Mouse (Mus musculus) embryo, embryonic 10 days (tissue): ENCODE results near the gene Pomgnt1.

ENCODE experiments used
- DNase-seq: peaks from one replicate; pipeline ENCODE4 v3.0.0-alpha.2; 2015; ENCODE audit warnings: low spot score

The Pomgnt1 gene

DNA sequence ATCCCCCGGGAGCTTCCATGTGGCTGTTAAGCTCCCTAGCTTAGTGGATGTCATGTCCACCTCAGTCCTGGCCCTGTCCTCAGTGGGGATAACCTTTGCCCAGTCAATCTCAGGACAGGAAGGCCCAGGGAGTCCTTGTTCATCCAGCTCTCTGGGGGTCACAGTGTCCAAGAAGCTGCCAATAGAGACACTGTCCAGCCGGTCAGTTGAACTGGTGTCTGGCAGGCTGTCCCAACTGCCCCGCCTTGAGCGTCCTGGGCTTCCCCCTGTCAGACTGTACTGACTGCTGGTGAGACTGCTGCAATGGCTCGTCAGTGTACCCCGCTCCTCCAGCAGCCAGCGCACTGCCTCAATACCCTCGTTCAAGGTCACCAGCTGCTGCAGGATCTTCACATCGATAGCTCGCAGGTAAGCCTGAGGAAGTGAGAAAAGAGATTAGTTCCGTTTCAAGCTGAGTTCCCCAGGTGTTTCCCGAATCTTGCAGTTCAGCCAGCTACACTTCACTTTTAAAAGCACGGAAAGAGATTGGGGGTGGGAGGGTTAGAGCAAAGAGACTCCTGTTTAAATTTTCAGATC lies 13.9 kb downstream of the Pomgnt1 start:
- DNase-seq, result no peak

DNA sequence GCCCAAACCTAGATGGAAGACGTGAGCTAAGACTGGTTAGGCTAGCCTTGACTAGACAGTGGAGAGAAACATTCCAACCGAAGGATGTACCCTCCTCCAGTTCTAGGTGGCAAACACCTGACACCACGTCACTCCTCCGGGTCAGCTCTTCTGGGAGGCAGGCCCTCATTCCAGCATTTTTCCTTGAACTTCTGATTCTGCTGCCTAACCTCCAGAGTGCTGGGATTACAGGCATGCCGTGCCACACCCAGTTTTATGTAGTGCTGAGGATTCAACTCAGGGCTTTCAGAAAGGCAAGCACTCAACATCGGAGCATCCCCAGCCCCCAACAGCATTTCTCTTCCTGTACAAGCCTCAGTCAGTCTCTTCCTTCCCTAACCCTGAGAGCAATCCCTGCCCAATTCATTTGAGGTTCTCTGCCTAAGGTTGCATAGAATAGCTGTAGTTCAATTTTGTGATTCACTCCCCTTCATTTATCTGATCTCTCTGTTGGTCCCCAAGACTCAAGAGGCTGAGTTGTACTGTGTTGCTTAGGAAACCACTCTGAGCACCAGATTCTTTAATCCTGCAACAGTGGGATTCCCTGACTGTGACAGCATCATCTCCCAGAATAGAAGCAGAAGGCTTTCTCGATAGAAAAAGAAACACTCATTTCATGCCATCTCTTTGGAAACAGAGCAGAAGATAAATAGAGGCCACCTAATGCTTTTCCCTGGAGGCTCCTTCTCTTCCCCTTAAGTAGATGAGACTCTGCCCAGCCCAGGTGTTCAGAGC lies 17.3 kb downstream of the Pomgnt1 start:
- no peak for DNase-seq

DNA sequence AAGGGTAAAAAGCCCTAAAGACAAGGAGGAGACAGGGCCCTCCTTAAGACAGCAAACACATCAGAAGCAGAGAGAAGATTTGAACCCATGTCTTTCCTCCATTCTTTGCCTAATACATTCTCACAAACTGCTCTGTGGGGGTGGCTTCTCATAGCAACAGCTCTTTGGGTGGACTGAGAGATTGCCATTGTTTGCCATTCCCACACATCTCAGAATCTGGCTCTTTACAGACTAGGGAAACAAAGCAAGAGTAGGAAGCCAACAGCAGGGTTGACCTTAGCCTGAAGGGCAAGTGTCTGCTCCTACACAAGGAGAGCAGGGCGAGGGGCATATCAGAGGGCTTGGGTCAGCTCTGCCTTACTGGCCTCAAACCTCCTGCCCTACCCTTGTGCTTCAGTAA lies 18.1 kb downstream of the Pomgnt1 start:
- DNase-seq, result no peak

DNA sequence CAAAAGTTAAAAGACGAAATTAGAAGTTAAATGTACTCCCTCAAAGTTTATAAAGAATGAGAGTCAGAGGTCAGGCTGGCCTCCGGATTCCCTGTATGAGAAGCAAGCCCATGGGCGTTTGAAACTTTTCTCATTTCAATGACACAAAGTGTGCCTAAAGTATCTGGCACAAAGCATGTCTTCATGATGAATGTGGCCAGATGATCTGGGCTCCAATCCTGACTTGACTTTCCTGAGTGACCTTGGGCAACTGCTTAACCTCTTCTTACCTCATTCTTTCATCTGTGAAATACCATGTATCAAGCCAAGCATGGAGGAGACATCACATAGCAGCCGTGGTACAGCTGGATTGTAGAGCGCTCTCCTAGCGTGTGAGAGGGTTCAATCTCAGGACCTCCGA lies 18.6 kb downstream of the Pomgnt1 start:
- DNase-seq, result no peak

DNA sequence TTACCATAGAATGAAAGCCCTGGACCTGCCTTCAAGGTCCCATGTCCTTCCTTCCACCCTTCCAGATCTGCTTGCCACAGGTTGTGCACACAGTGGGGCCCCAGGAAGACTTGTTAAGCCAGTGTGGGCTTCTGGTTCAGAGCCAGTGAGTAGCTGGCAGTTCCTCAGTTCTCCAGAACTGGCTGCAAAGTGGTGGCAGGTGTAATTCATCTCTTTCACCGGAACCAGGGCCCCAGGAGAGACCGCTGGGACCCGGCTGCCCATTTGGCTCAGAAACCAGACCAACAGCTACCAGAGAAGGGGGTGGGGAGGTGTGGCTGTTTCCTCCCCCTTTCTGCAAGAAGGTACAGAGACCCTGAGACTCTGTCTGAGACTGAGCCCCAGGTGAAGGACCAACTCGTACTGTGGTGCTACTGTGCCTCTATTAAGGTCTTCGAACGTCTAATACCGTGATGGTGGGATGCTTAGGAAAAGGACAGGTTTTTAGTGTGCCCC lies 19.7 kb downstream of the Pomgnt1 start:
- no peak for DNase-seq

DNA sequence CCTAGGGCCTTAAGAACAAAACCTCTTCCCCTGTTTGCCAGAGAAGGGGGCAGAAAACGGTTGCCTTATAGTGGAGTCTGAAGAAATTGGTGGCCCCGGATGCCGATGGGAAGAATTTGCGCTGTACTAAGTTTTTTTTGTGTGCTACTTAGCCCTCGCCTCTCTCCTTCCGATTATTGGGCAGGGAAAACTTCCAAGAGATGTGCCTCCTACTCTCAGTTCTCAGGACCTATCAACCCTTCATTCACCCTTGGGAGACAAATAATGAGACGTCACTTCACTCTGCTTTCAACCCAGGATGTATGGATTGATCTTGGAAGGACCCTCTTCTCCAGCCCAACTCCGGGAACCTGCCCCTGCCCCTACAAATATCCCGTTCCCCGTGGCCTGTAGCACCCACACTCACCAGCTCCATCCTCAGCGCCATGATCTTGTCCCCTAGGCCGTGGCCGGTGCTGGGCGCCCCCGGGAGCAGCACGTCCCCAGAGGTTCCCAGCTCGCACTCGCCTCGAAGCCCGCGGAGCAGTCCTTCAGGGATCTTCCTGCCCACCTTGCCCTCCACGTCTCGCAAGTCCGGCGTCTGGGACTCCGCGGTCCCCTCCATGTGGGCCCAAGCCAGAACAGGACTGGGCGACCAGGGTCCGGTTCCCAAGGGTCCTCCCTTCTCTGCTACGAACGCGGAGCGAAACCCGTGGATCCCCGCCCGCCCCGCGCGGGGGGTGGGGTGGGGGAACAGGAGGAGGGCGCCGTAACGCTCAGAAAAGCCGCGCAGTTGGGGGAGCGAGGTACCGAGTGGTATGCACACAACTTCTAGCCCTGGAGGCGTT lies 20.5 kb downstream of the Pomgnt1 start:
- DNase-seq, result peak; percentile 73

DNA sequence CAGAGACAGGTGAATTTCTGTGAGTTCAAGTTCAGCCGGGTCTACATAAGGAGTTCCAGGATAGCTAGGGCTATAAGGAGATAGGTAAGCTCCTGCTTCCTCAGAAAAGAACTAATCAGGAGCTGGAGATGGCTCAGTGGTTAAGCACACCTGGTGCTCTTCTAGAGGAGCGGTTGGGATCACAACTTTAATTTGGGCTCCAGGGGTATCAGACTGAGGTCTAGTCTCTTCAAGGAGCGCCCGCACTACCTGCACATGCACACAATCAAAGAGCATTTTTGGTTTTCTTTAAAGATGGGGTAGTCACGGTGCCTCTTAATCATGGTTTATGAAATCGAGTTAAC lies 26.1 kb downstream of the Pomgnt1 start:
- no peak for DNase-seq

DNA sequence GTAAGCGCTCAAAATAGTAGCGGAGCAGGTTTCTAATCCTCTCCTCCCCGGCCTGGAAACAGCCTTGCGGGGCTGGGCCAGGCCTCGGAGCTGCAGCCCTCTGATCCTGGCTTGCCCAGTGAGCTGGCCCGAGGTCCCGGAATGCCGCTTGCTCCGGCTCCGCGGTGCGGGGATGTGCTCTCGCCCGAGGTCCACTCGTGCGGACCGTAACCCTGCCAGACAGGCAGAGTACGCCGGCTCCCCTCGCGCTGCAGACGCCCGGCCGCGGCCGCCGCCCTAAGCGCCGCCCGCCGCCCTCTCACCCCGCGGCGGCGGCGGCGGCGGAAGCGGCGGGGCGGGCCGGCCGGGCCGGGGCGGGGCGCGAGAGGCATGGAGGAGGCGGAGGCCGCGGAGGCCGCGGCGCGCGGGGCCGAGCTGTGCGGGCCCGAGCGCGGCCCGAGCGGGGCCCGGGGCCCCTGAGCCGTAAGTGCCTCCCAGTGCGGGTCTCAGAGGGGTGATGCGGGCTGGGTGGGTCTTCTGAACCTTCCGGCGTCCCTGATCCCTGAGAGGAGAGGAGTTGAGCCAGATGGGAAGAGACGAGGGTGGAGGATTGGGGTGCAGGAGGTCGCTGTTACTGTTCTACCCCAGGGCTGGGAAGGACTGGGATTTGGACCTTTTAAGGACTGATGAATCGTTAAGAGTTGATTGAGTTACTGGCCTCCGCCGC lies 26.7 kb downstream of the Pomgnt1 start:
- DNase-seq, result peak; percentile 69

DNA sequence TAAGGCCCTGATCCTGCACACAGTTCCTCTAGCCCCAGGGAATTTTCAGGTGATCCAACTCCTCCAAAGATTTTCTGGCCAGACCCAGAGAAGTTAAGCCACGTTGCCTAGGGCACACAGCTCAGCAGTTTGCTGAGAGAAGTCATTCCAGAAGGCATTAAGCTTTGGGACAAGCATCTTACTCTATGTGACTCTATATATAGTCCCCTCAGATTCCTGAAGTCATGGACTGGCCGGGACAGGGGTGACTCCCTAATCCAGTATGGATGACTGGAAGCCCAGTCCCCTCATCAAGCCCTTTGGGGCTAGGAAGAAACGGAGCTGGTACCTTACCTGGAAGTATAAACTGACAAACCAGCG lies 27.2 kb downstream of the Pomgnt1 start:
- DNase-seq, result peak; percentile 34

DNA sequence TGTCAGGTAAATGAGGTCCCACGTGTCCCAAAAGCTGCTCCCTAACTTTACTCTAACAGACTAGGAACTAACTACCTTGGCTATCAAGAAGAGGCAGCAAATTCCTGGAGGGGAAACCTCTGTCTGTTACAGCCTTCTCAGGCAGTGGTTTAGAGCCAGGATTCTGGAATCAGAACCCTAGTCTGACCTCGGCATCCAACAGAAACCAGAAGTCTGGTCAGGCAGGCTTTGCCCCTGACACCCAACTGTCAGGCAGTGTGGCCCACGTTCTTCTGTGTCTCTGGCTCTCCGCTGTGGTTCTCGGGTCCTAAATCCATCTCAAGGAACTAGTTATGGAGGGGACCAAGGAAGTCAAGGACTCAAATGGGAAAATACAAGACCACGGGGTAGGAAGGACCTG lies 27.6 kb downstream of the Pomgnt1 start, which contains the start of gene Lurap1:
TSS of gene Lurap1 (minus strand) at position 101 of the 400 bp plus-strand sequence.
- DNase-seq, result no peak

DNA sequence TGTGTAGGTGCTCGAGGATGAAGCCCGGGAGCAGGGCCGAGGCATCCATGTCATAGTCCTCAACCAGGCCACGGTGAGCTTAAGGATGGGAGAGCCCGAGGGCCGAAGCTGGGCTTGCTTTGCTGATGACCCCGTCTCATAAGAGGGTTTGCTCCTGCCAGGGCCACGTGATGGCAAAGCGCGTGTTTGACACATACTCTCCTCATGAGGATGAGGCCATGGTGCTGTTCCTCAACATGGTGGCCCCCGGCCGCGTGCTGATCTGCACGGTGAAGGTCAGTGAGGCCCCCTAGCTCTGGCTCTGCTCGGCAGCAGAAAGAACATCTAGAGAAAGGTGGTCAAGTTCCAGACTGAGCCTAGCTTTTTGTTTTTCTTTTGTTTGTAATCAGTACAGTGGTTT lies 29.1 kb downstream of the Pomgnt1 start:
- DNase-seq, result no peak

DNA sequence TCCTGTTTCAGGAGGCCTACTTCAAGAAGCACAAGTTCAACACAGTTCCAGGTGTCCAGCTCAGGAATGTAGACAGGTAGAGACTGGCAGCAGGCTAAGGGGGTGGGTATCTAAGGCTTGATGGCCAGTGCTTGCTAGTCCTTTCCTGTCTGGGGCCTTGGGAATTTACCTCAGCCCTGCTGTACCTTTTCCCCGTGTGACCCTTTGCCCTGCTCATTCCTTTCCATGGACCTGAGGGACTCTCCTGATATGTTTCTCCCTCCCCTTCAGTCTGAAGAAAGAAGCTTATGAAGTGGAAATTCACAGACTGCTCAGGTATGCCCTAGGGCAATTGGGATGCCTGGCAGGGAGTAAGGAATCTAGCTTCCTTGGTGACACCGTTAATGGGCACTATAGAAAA lies 34.2 kb downstream of the Pomgnt1 start:
- no peak for DNase-seq

DNA sequence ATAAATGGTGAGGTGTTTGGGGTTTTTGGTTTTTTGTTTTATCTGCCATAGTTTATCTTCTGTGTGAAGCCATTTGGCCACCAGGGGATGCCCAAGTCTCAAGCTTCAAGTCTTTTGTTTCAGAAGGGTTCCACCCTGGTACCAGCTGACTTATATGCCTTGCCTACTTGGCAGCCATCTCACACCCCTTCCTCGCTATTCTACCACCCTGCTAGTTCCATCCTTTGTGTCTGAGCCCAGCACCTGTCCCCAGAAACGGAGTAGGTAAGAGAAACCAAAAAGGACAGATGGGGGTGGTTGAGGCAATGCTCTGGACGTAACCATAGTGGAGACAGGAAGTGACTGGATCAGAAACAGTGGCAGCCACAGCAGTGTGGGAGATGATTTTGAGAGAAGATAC lies 36.3 kb downstream of the Pomgnt1 start:
- DNase-seq, result no peak

DNA sequence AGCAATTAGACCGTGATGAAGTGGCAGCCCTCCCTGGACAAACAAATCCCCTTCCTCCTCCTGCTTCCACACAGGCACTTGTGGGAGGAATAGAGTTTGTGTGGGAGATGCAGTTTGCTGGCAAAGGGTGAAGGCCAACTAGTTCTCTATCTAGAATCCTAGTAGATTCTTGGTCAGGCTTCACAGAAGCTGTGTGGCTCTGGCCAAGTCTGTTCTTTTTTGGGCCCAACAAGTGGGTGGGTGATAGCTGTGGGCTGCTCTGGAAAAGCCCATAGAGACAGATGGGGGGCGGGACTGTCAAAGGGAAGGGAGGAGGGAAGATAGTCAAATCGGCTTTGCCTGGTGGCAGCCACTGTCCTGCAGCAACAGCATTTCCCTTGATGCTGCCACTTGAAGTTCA lies 37.1 kb downstream of the Pomgnt1 start:
- DNase-seq, result no peak

DNA sequence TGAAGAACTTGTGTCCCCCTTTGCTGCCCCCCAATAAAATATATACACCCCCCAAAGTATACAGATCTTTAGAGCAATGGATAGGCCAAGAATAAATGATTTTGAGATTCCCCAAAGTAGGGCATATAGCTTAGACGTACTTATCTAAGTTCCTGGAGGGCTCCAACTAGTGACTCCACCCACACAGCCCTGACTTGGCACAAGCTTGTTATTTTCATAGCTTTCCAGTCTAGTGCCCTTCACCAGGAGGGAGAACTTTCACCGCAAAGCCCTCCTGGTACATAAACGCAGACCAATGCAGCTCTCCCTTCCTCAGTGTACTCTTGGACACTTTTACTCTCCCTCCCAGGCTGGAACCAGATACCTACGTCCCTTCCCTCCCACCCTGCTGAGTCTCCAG lies 38.5 kb downstream of the Pomgnt1 start:
- DNase-seq, result no peak

DNA sequence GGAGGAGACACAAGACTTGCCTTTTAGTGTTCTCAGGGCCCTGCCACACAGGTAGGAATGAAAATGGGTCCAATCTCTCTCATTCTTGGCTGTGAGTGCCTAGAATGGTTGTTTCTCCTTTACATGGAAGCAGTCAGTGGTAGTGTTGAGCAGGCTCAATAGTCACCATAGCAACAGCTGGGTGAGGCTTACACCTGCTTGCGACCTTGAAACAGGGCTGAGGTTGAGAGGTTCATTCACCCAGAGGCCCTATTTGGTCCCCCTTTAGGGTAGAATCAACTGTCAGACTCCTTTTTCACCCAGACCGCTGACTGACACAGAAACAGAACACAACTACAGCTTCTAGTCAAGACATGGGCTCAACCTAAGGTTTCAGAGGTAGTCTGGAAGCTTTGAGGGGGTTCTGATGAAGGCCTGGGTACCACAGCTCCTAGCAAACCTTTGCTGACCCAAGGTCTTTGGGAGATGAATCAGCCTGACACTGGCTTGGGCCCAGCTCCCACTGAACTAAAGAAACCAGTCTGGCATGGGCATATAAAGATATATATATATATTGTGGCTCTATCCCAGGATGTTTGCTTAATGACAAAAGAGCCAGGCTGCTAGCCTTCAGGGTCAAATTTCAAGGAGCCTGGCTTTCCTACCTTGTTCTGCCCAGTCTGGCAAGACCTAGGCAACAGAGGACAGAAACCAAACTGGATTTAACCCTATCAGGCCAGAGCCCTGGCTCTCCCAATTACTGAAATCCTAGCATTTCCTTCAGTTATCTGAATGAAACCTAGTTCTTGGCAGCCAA lies 41.3 kb downstream of the Pomgnt1 start:
- no peak for DNase-seq

DNA sequence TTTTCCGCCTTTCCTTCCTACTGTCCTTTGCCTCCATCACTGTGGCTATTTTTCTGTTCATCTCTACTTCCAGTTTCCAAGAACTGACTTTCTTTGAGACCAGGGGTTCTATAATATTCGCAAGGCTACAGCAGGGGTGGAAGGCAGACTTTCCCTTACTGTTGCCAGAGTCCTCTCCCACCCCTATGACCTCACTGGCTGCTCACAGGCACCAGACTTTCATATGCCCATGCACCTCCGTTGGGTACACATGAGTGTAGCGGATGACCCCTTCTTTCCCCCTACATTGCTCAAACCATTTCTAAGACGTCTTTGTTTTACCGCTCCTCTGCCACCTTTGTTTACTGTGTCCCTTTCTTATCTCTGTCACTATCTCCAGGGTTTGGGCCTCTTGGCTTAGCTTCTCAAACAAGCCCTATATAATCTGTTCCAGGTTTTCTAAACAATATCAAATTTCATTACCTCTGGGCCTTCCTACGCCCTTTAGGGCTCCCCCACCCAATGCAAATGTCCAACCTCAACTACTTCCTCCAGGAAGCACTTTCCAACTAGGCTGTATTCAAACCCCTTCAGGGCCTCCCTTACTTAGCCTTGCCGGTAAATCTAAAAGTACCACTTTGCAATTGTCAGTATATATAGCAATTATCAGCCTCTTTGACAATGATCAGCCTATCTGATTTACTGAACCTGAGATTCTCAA lies 42.2 kb downstream of the Pomgnt1 start:
- DNase-seq, result no peak

DNA sequence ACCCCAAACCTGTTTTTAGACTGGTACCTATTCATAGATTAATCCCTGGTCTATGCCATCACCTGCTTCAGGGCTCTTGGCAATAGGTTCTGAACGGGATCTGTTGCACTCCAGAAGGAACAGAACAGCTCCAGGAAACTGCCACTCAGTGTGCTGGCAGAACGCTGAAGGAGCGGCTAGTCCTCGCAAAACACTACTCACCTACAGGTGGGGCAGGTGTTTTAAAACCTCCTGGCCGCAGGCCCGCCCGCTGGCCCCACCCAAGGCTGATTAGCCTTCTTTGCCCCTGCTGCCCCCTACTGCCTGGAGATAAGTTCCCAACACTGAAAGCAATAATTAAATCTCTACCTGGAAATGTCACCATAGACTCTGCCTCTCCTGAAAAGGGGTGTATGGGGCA lies 43.8 kb downstream of the Pomgnt1 start, which contains the start of gene Tspan1:
TSS of gene Tspan1 (minus strand) at position 198 of the 400 bp plus-strand sequence.
- DNase-seq, result no peak

DNA sequence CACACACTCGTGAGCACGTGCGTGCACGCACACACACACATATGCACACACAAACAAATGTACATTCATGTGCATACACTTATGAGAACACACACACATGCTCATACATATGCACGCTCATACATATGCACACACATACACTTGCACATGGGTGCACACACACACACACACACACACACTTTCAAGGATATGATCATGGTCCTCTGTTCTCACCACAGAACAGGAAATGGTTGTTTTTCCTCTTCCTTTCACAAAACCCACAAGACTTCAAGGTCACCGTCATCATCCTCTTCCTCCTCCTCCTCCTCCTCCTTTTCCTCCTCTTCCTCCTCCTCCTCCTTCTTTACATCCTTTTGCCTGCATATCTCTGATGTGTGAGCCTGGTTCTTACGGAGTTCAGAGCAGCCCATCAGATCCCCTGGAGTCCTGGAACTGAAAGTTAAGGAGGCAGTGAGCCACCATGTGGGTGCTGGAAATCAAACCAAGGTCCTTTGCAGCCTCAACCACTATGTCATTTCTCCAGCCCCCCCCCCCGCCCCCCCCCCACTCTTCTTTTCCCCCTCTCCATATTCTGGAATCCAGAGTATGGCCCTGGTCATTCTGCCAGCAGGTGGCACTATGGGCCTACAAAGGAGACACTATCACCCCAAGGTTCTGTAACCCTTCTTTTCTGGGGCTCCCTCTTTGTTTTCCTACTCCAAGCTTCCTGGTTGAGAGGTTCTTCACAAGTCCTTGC lies 45.1 kb downstream of the Pomgnt1 start:
- DNase-seq, result peak; percentile 66

DNA sequence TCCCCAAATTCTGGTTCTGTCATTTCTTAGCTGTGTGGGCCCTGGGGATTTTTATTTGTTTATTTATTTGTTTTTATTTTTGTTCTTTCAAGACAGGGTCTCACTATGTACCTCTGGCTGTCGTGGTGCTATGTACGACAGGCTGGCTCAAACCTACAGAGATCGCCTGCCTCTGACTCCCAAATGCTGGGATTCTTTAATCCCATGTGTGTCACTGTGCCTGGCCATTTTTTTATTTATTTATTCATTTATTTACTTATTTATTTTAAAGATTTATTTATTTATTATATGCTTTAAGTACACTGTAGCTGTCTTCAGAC lies 45.7 kb downstream of the Pomgnt1 start:
- no peak for DNase-seq
